Mouse (Mus musculus) forebrain, postnatal 0 days (tissue): ENCODE data around the gene Pxn. TPM values are rescaled to one million over a fixed set of nuclear protein-coding genes. Genes with fewer than 3 reads are reported as not detected.

ENCODE experiments used
- ATAC-seq: fragments of 200-750 bp; cut with Nextera tagmentation; 2 replicates; pipeline ENCODE4 v1.8.0; 2017; ENCODE audit warnings: mild to moderate bottlenecking, moderate library complexity
- DNase-seq: peaks from one replicate; pipeline ENCODE4 v3.0.0-alpha.2; 2015
- H3K27ac ChIP-seq: fragments of 300-500 bp; sonication (generic); 2 replicates; pipeline ENCODE4 v1.5.1; 2014; ENCODE audit warnings: low read depth, mild to moderate bottlenecking, antibody characterized with exemption, low read length, moderate library complexity, mixed read lengths
- H3K27me3 ChIP-seq: fragments of 300-500 bp; sonication (generic); 2 replicates; pipeline ENCODE4 v1.6.1; 2014; ENCODE audit warnings: mild to moderate bottlenecking, low read length, mixed read lengths; ENCODE audit not compliant: insufficient read depth
- H3K36me3 ChIP-seq: fragments of 300-500 bp; sonication (generic); 2 replicates; pipeline ENCODE4 v1.6.1; 2014; ENCODE audit warnings: mild to moderate bottlenecking, moderate library complexity; ENCODE audit not compliant: insufficient read depth
- H3K4me1 ChIP-seq: fragments of 300-500 bp; sonication (generic); 2 replicates; pipeline ENCODE4 v1.6.1; 2014; ENCODE audit warnings: antibody characterized with exemption; ENCODE audit not compliant: insufficient read depth
- H3K4me2 ChIP-seq: fragments of 300-500 bp; sonication (generic); 2 replicates; pipeline ENCODE4 v1.6.1; 2014; ENCODE audit warnings: low read depth, mild to moderate bottlenecking, moderate library complexity
- H3K4me3 ChIP-seq: fragments of 300-500 bp; sonication (generic); 2 replicates; pipeline ENCODE4 v1.5.1; 2014; ENCODE audit warnings: low read depth, low read length, mixed read lengths
- H3K9ac ChIP-seq: fragments of 300-500 bp; sonication (generic); 2 replicates; pipeline ENCODE4 v1.6.1; 2014; ENCODE audit warnings: mild to moderate bottlenecking
- H3K9me3 ChIP-seq: fragments of 300-500 bp; sonication (generic); 2 replicates; pipeline ENCODE4 v1.6.1; 2016; ENCODE audit warnings: low read length
- CTCF ChIP-seq: sonication (generic); IDR thresholded peaks from 2 replicates; pipeline ENCODE4 v1.5.1; 2016; ENCODE audit warnings: antibody characterized with exemption, control low read depth, low read depth
- WGBS: fragments of 180-500 bp; shearing (Covaris S2); extraction: QIAGEN DNeasy Blood & Tissue Kit; methylation state at CpG from one replicate; pipeline ENCODE4 v1.1.7; 2014; 5-methylcytosine and 5-hydroxymethylcytosine counted together
- polyA plus RNA-seq: library from polyadenylated mRNA; unstranded; fragments of >200 nt; fragmentation: Nextera tagmentation; extraction: Ambion mirVana; gene quantifications from 2 replicates; pipeline ENCODE4 v1.2.1, GENCODE M21; 2015
- total RNA-seq: library from RNA; depleted of rRNA; stranded (reverse); fragments of >200 nt; gene quantifications from 2 replicates; pipeline ENCODE4 v1.2.3, GENCODE M21; 2014

The Pxn gene
- total and polyA plus RNA-seq, 2 experiments from 2014 or later: 14.8 to 29.8 TPM

DNA sequence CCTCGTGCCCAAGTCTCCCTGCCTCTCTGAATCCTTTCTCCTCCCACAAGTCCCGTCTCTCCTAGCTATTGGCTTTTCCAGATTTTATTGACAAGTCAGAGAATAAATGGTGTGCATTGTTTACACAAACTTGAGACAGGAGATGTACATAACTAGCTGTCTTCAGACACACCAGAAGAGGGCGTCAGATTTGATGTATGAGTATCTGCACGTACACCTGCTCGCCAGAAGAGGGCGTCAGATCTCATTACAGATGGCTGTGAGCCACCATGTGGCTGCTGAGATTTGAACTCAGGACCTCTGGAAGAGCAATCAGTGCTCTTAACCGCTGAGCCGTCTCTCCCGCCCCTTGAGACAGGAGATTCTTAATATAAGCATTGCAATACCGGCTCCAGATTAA lies 33.3 kb upstream of the Pxn start:
- H3K4me2 ChIP-seq: no peak overlapping the region
- H3K4me3 ChIP-seq: no peak overlapping the region
- ATAC-seq (no peak), DNase-seq (no peak)
- peak; percentile 55 for TF ChIP-seq CTCF
- H3K27me3 ChIP-seq: no peaks in the 10 kb centered on the region
- no peak overlapping the region for H3K9ac ChIP-seq
- H3K4me1 ChIP-seq: peaks cover 8% of the 10 kb centered on the region; the same call in 1 of the 2 replicates
- no peaks in the 10 kb centered on the region for H3K36me3 ChIP-seq
- no peaks in the 10 kb centered on the region for H3K9me3 ChIP-seq
- 74% methylated on average over 10 of the region's 10 CpGs for WGBS
- no peak overlapping the region for H3K27ac ChIP-seq

- no peak overlapping the region for H3K4me2 ChIP-seq
- ATAC-seq: no peak
- 77% methylated on average over 22 of the region's 22 CpGs for WGBS
- no peaks in the 10 kb centered on the region for H3K27me3 ChIP-seq
- H3K27ac ChIP-seq: no peak overlapping the region
- H3K4me1 ChIP-seq: peaks cover 8% of the 10 kb centered on the region; the same call in 1 of the 2 replicates
- H3K4me3 ChIP-seq: no peak overlapping the region
- no peaks in the 10 kb centered on the region for H3K9me3 ChIP-seq
- DNase-seq: no peak
- H3K36me3 ChIP-seq: no peaks in the 10 kb centered on the region
- no peak for TF ChIP-seq CTCF
- H3K9ac ChIP-seq: no peak overlapping the region
Measured at GRCm38 (mm10) chr5:115474174-115474828, 32.2 kb upstream of the Pxn start.

- peak; percentile 4; the same call in 1 of the 2 replicates for TF ChIP-seq CTCF
- ATAC-seq (peak; percentile 96), DNase-seq (peak; percentile 82)
- peak overlapping the region; percentile 40; the same call in 1 of the 2 replicates for H3K27ac ChIP-seq
- 7% methylated on average over 22 of the region's 22 CpGs for WGBS
- H3K9ac ChIP-seq: peak overlapping the region; percentile 39
- peaks cover 8% of the 10 kb centered on the region; the same call in 1 of the 2 replicates for H3K4me1 ChIP-seq
- H3K4me2 ChIP-seq: peak overlapping the region; percentile 52
- H3K4me3 ChIP-seq: peak overlapping the region; percentile 38
- H3K9me3 ChIP-seq: no peaks in the 10 kb centered on the region
- H3K27me3 ChIP-seq: no peaks in the 10 kb centered on the region
- no peaks in the 10 kb centered on the region for H3K36me3 ChIP-seq
Measured at GRCm38 (mm10) chr5:115475337-115476106, 31.0 kb upstream of the Pxn start.

DNA sequence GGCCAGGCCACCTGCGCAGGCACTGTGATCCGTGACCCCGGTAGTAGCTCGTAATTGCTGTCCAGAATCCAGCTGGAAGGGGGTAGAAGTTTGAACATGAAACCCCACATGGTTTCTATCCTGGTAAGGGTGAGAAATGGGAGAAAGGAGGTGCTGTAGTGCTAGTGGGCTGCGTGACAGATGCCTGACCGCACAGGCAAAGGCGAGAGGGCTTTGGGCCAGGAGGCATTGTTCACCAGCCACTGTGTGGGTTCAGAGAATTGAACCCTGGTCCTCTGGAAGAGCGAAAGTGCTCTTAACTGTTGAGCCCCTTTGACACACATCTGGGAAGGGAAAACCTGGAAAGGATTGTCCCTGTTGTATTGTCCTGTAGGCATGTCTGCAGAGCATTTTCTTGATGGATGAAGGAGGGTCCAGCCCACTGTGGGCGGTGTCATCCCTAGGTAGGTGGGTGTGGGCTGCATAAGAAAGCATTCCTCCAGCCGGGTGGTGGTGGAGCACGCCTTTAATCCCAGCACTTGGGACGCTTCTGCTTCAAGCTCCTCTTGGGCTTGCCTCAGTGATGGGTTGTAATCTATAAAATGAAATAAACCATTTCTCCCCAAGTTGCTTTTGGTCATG lies 30.3 kb upstream of the Pxn start:
- H3K27me3 ChIP-seq: no peaks in the 10 kb centered on the region
- ATAC-seq: peak; percentile 34
- DNase-seq: no peak
- peak overlapping the region; percentile 52 for H3K4me2 ChIP-seq
- TF ChIP-seq CTCF: no peak
- no peaks in the 10 kb centered on the region for H3K9me3 ChIP-seq
- peaks cover 8% of the 10 kb centered on the region; the same call in 1 of the 2 replicates for H3K4me1 ChIP-seq
- peak overlapping the region; percentile 39; the same call in 1 of the 2 replicates for H3K9ac ChIP-seq
- WGBS: 39% methylated on average over 12 of the region's 12 CpGs
- H3K27ac ChIP-seq: no peak overlapping the region
- H3K36me3 ChIP-seq: no peaks in the 10 kb centered on the region
- peak overlapping the region; percentile 38 for H3K4me3 ChIP-seq

GRCm38 (mm10) chr5:115479561-115479960 lies 26.9 kb upstream of the Pxn start:
- no peak for DNase-seq
- Histone ChIP-seq H3K27ac (no peak overlapping the region), H3K4me1 (peaks cover 13% of the 10 kb centered on the region), H3K9me3 (no peaks in the 10 kb centered on the region), H3K36me3 (no peaks in the 10 kb centered on the region), H3K9ac (no peak overlapping the region), H3K4me2 (0 out of 2 replicates have a peak overlapping the region, but pooled peaks have one; percentile 41), H3K27me3 (no peaks in the 10 kb centered on the region), H3K4me3 (no peak overlapping the region)
- no peak for ATAC-seq
- TF ChIP-seq CTCF: no peak
- WGBS: 45% methylated on average over 15 of the region's 15 CpGs

DNA sequence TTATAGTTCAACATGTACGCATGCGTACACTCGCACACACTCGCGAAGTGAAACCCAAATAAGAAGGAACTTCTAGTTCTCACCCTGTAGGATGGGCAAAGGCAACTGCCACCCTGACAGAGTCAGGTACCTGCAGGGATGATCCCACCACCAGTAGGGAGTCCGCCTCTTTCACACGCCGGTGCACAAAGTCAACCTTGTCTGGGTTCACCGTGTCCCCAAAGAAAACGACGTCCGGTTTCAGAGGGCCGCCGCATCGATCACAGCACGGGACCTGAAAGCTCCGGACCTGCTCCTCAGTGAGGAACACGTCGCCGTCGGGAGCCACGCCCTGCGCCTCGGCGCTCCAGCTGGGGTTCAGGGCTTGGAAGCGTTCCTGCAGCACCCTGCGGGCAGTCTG lies 26.4 kb upstream of the Pxn start:
- whole genome bisulfite sequencing: 18% methylated on average over 27 of the region's 27 CpGs
- no peak for TF ChIP-seq CTCF
- ATAC-seq: no peak

More for the DNA sequence above, 26.4 kb upstream of the Pxn start:
- no peak for DNase-seq
- no peaks in the 10 kb centered on the region for H3K27me3 ChIP-seq
- no peaks in the 10 kb centered on the region for H3K9me3 ChIP-seq
- H3K4me2 ChIP-seq: peak overlapping the region; percentile 41
- no peak overlapping the region for H3K27ac ChIP-seq
- peaks cover 12% of the 10 kb centered on the region for H3K4me1 ChIP-seq
- H3K9ac ChIP-seq: no peak overlapping the region
- no peaks in the 10 kb centered on the region for H3K36me3 ChIP-seq
- H3K4me3 ChIP-seq: peak overlapping the region; percentile 11; the same call in 1 of the 2 replicates
